Mouse (Mus musculus) forebrain, embryonic 15.5 days (tissue): Measurements from ENCODE around the gene Tbc1d22a. TPM values are rescaled to one million over a fixed set of nuclear protein-coding genes. Genes with fewer than 3 reads are reported as not detected.

Experiments
- ATAC-seq: fragments of 200-750 bp; cut with Nextera tagmentation; replicated peaks from 2 replicates; pipeline ENCODE4 v1.8.0; 2017; ENCODE audit warnings: mild to moderate bottlenecking, moderate TSS enrichment, moderate library complexity
- H3K27ac ChIP-seq: fragments of 300-500 bp; sonication (generic); replicated peaks from 2 replicates; pipeline ENCODE4 v1.5.1; 2015; ENCODE audit warnings: mild to moderate bottlenecking, inconsistent platforms
- H3K27me3 ChIP-seq: fragments of 300-500 bp; sonication (generic); 2 replicates; pipeline ENCODE4 v1.6.1; 2015; ENCODE audit warnings: inconsistent platforms
- H3K36me3 ChIP-seq: fragments of 300-500 bp; sonication (generic); 2 replicates; pipeline ENCODE4 v1.6.1; 2015; ENCODE audit warnings: mild to moderate bottlenecking, inconsistent platforms
- H3K4me1 ChIP-seq: fragments of 300-500 bp; sonication (generic); 2 replicates; pipeline ENCODE4 v1.6.1; 2015; ENCODE audit warnings: inconsistent platforms
- H3K4me2 ChIP-seq: fragments of 300-500 bp; sonication (generic); replicated peaks from 2 replicates; pipeline ENCODE4 v1.6.1; 2015; ENCODE audit warnings: mild to moderate bottlenecking, inconsistent platforms
- H3K4me3 ChIP-seq: fragments of 300-500 bp; sonication (generic); 2 replicates; pipeline ENCODE4 v1.5.1; 2015; ENCODE audit warnings: mild to moderate bottlenecking, inconsistent platforms
- H3K9ac ChIP-seq: fragments of 300-500 bp; sonication (generic); replicated peaks from 2 replicates; pipeline ENCODE4 v1.6.1; 2015; ENCODE audit warnings: mild to moderate bottlenecking, inconsistent platforms
- H3K9me3 ChIP-seq: fragments of 300-500 bp; sonication (generic); 2 replicates; pipeline ENCODE4 v1.6.1; 2016; ENCODE audit warnings: inconsistent platforms
- WGBS: fragments of 180-500 bp; shearing (Covaris S2); methylation state at CpG from one replicate; pipeline ENCODE4 v1.1.7; 2015; ENCODE audit warnings: mixed read lengths; 5-methylcytosine and 5-hydroxymethylcytosine counted together
- polyA plus RNA-seq: library from polyadenylated mRNA; unstranded; fragments of >200 nt; fragmentation: Nextera tagmentation; extraction: Ambion mirVana; gene quantifications from 2 replicates; pipeline ENCODE4 v1.2.1, GENCODE M21; 2015

Tbc1d22a gene
- polyA plus RNA-seq, 1 experiment from 2014 or later, result 13.1 TPM

DNA sequence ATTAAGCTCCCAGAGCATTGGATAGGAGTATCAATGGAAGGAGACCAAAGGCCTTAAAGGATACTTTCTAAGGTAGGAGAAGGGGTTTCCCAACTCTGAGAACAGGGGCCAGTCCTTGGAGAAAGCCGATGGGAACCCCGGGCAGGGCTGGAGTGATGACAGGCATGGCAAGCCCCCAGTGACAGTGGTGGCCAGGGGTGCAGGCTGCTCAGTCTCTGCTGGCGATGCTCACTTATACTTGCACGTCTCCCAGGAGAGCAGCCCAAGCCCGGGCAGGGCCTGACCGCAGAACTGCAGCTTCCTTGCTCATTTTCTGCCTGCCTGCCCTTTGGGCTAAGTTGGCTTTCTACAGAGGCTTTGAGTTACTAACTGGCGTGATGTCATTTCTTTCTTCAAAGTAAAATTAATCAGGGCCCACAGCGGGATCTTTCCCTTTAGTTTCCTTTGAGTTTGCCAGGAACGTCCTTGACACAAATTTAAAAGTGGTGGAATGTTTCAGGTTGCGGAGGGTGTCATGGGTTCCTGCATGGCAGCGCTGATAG, 217.4 kb downstream of the Tbc1d22a start:
- no peak overlapping the region for H3K27ac ChIP-seq
- no peaks in the 10 kb centered on the region for H3K9me3 ChIP-seq
- no peak for ATAC-seq
- H3K4me3 ChIP-seq, result no peak overlapping the region
- no peak overlapping the region for H3K9ac ChIP-seq
- 53% methylated on average over 11 of the region's 11 CpGs for WGBS
- peaks cover 6% of the 10 kb centered on the region; the same call in 1 of the 2 replicates for H3K4me1 ChIP-seq
- no peaks in the 10 kb centered on the region for H3K36me3 ChIP-seq
- H3K4me2 ChIP-seq, result no peak overlapping the region
- H3K27me3 ChIP-seq, result no peaks in the 10 kb centered on the region

DNA sequence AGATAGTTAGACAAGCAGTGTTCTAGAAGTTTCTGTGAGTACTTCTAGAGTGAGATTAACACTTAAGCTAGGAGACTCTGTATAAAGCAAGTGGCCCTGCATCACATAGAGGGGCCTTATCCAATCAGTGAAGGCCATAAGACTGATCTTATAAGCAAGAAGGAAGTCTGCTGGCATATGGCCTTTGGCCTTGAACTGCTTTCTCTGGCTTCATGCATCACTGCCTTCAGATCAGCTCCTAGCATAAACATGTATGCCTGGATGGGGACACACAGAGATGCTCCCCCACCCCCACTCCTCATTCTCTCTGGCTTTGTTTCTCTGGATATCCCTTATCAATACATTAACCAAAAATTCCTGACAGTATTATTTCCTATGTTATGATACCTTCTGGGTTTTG, 218.5 kb downstream of the Tbc1d22a start:
- no peaks in the 10 kb centered on the region for H3K36me3 ChIP-seq
- no peaks in the 10 kb centered on the region for H3K27me3 ChIP-seq
- no peak overlapping the region for H3K27ac ChIP-seq
- H3K4me3 ChIP-seq, result no peak overlapping the region
- no peak overlapping the region for H3K9ac ChIP-seq
- peaks cover 6% of the 10 kb centered on the region; the same call in 1 of the 2 replicates for H3K4me1 ChIP-seq
- no peak overlapping the region for H3K4me2 ChIP-seq
- no peak for ATAC-seq
- H3K9me3 ChIP-seq, result no peaks in the 10 kb centered on the region

DNA sequence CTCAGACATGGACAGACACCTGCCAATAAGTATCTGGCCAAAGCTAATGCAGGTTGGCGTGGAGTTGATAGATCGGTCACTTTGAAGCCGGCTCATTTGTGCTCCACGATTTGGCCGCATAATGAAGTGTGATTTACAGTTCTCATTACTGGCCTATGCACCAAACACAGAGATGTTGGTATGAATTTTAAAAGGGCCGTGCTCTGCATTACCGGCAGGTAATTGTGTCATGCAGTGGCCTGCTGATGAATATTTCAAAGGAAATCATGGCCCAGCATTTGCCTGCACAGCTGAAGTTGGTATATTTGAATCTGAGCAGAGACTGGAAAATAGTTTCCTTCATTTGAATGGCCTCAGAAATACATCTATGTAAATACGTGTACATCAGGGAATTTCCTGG, 219.1 kb downstream of the Tbc1d22a start:
- H3K36me3 ChIP-seq, result no peaks in the 10 kb centered on the region
- ATAC-seq, result no peak
- H3K27me3 ChIP-seq, result no peaks in the 10 kb centered on the region
- peaks cover 2% of the 10 kb centered on the region; the same call in 1 of the 2 replicates for H3K4me1 ChIP-seq
- H3K4me2 ChIP-seq, result no peak overlapping the region
- no peak overlapping the region for H3K4me3 ChIP-seq
- no peak overlapping the region for H3K9ac ChIP-seq
- H3K9me3 ChIP-seq, result no peaks in the 10 kb centered on the region
- 62% methylated on average over 8 of the region's 8 CpGs for WGBS
- no peak overlapping the region for H3K27ac ChIP-seq

DNA sequence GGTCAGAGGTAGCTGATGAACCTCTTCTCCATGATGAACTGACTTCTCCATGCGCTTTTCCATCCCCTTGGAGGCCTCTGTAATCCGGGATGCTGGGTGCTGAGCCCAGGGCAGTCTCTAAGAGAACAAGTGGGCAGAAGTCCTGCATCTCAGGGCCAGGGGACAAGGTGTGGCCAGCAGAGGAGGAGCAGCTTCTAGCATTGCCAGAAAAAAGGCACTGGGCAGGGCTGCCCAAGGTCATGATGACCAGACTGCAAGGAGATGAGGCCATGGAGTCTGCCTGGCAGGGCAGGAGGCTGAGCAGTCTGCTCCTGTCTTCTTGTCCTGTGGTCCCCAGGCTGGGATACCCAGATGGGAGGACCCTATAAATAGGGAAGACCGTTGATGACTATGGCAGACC, 220.0 kb downstream of the Tbc1d22a start:
- Histone ChIP-seq H3K9me3 (no peaks in the 10 kb centered on the region), H3K27ac (no peak overlapping the region), H3K4me3 (no peak overlapping the region), H3K4me1 (no peaks in the 10 kb centered on the region), H3K27me3 (no peaks in the 10 kb centered on the region), H3K9ac (no peak overlapping the region), H3K4me2 (no peak overlapping the region), H3K36me3 (no peaks in the 10 kb centered on the region)
- WGBS, result 97% methylated on average over 3 of the region's 3 CpGs
- ATAC-seq, result no peak

DNA sequence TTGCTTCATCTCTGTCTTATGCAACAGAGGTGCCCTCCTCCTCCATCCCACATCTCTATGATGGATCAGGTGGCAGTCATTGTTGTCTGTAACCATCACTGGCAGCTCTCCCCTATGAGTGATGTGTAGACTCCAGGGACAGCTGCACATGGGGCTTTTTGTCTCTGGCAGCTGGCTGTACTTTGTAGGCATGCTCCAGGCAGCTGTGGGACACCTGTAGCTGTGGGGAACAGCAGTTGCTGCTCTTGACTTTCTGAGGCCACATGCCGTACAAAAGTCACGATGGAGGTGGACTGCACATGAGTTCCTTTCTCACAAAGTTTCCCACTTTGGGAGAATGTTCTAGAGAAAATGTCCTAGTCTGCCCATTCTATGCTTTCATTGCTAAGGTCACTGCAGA, 223.1 kb downstream of the Tbc1d22a start:
- Histone ChIP-seq H3K27ac (no peak overlapping the region), H3K9ac (no peak overlapping the region), H3K4me3 (no peak overlapping the region), H3K9me3 (no peaks in the 10 kb centered on the region), H3K4me2 (no peak overlapping the region), H3K4me1 (no peaks in the 10 kb centered on the region), H3K27me3 (no peaks in the 10 kb centered on the region), H3K36me3 (no peaks in the 10 kb centered on the region)
- 99% methylated on average over 2 of the region's 2 CpGs for WGBS
- ATAC-seq, result no peak

DNA sequence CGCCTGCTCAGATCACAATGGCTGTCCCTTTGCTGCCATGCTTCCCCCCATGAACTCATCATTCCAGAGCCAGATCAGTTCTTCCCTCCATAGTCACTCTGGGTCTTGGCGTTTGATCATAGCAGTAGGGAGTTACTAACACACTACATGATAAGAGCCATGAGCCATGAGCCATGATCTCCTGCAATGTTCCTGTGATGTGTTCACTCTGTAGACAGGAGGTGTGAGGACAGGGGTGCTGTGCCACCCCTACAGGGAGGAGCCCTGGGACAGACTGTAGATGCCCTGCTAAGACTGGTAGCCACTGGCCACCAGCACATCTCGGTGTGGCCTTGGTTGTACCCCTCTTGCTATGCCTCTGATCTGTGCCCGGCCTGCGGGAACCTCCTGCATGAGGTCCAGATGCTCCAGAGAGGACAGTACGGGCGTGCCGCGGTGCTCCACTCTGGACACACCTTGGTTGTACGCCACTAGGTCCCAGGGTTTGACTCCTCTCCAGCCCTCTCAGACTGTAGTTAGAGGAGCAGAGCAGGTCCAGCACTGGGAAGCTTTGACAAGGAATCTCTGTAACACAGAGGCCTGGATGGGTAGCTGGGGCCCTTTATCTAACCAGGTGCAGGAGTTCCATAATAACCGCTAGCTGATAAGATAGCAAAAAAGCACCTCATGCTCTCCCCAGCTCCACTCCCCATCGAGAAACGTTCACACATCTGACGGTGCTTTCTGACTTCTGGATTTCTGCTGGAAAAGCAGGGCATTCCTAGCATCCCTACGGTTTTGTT, 224.9 kb downstream of the Tbc1d22a start:
- H3K27me3 ChIP-seq, result no peaks in the 10 kb centered on the region
- H3K4me3 ChIP-seq, result no peak overlapping the region
- no peak overlapping the region for H3K9ac ChIP-seq
- H3K27ac ChIP-seq, result no peak overlapping the region
- no peak overlapping the region for H3K4me2 ChIP-seq
- WGBS, result 93% methylated on average over 15 of the region's 15 CpGs
- H3K9me3 ChIP-seq, result no peaks in the 10 kb centered on the region
- ATAC-seq, result no peak
- H3K4me1 ChIP-seq, result no peaks in the 10 kb centered on the region
- H3K36me3 ChIP-seq, result no peaks in the 10 kb centered on the region

DNA sequence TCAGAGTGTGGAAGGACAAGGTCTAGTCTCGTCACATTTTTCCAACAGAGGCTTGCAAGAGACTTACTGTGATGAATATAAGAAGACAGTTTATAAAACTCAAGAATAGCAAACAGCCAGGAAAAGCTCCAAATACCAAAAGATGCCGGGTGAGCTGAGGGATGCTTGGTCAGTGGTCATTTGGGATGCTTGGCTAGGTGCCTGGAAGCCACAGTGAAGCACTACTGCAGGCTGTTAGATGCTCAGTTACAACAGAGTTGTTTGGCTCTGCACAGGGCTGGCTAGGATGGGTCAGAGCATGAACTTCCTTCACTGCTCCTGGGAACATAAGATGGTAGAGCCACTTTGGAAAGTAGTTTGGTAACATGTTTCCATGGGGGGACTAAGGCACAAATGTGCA, 230.0 kb downstream of the Tbc1d22a start:
- H3K36me3 ChIP-seq, result no peaks in the 10 kb centered on the region
- no peaks in the 10 kb centered on the region for H3K27me3 ChIP-seq
- WGBS, result 80% methylated on average over 2 of the region's 2 CpGs
- no peak overlapping the region for H3K4me2 ChIP-seq
- H3K9me3 ChIP-seq, result no peaks in the 10 kb centered on the region
- H3K4me1 ChIP-seq, result no peaks in the 10 kb centered on the region
- no peak overlapping the region for H3K27ac ChIP-seq
- no peak overlapping the region for H3K4me3 ChIP-seq
- H3K9ac ChIP-seq, result no peak overlapping the region
- no peak for ATAC-seq

DNA sequence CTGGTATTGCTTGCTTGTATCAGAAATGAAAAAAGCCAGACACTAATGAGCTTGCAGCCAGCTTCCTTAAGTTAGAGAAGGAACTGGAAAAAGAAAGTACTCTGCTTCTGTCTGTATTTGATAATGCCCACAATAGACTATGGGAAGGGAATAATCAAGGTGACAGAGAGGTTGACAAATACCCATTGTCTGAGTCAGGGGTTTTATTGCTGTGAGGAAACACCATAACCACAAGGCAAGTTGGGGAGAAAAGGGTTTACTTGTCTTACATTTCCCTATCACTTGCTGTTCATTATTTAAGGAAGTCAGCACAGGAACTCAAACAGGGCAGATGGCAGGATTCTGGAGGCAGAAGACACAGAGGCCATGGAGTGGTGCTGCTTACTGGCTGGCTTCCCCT, 231.8 kb downstream of the Tbc1d22a start:
- Histone ChIP-seq H3K4me2 (no peak overlapping the region), H3K9me3 (no peaks in the 10 kb centered on the region), H3K36me3 (no peaks in the 10 kb centered on the region), H3K27ac (no peak overlapping the region), H3K27me3 (no peaks in the 10 kb centered on the region), H3K4me3 (no peak overlapping the region), H3K4me1 (no peaks in the 10 kb centered on the region), H3K9ac (no peak overlapping the region)
- no peak for ATAC-seq

DNA sequence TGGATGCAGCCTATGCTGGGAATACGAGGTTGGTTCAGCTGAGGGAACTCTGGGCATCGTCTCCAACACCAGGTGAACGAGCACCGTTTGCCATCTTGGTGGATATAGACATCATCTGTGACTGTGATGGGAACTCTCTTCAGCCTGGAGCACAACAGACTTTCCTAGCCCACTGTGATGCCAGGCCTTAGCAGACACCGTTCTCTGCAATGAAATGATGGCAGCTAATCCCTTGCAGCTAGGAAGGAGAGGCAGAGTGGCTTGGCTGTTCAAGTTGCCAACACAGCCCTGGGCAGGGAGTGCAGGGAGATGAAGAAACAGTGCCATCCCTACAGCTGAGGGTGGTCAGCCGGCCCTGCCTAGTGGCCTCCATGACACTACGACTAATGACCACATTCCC, 233.0 kb downstream of the Tbc1d22a start:
- Histone ChIP-seq H3K4me3 (no peak overlapping the region), H3K9ac (no peak overlapping the region), H3K36me3 (no peaks in the 10 kb centered on the region), H3K4me2 (no peak overlapping the region), H3K4me1 (no peaks in the 10 kb centered on the region), H3K27me3 (no peaks in the 10 kb centered on the region), H3K9me3 (no peaks in the 10 kb centered on the region), H3K27ac (no peak overlapping the region)
- 92% methylated on average over 7 of the region's 7 CpGs for WGBS
- ATAC-seq, result no peak

DNA sequence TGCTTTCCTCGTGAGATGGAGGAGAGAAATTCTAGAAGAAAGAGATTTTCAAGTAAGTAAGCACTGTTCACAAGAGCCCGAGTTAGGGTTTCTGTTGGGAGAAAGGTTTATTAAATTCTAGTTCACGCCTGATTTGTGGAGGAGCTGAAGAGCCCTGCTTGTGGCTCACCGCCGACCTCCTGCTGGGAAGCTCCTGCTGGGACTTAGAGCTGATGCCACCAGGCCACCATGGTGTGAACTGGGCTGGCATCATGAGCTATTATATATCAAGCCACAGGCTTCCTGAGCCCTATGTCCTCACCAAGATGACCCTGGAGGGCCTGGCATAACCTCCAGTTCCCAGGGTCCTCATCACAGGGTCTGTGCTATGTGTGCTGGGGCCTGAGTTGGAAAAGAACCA, 235.0 kb downstream of the Tbc1d22a start:
- Histone ChIP-seq H3K4me3 (no peak overlapping the region), H3K4me1 (no peaks in the 10 kb centered on the region), H3K36me3 (no peaks in the 10 kb centered on the region), H3K27ac (no peak overlapping the region), H3K9ac (no peak overlapping the region), H3K27me3 (no peaks in the 10 kb centered on the region), H3K9me3 (no peaks in the 10 kb centered on the region), H3K4me2 (no peak overlapping the region)
- no peak for ATAC-seq
- WGBS, result 89% methylated on average over 5 of the region's 5 CpGs

DNA sequence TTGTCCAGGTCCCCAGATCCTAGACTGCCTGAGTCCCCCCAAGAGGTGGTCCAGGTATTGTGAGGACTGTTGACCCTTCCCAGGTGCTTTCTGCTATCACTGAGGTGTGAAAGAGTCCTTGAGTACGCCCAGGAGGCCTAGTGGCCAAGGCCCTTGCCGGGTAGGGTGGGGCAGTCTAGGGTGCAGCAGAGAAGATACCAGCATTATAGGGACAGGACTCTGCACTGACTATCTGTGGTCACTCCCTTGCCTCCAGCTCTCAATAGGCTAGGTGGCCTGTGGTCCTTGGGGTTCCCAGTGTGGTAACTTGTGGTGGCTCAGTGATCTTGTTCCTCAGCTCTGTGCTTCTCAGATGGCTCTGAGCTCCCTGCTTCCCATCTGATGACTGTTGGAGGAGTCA, 235.5 kb downstream of the Tbc1d22a start:
- Histone ChIP-seq H3K27ac (no peak overlapping the region), H3K9ac (no peak overlapping the region), H3K4me1 (no peaks in the 10 kb centered on the region), H3K4me3 (no peak overlapping the region), H3K27me3 (no peaks in the 10 kb centered on the region), H3K9me3 (no peaks in the 10 kb centered on the region), H3K36me3 (no peaks in the 10 kb centered on the region), H3K4me2 (no peak overlapping the region)
- ATAC-seq, result no peak
- WGBS, result 96% methylated on average over 2 of the region's 2 CpGs

DNA sequence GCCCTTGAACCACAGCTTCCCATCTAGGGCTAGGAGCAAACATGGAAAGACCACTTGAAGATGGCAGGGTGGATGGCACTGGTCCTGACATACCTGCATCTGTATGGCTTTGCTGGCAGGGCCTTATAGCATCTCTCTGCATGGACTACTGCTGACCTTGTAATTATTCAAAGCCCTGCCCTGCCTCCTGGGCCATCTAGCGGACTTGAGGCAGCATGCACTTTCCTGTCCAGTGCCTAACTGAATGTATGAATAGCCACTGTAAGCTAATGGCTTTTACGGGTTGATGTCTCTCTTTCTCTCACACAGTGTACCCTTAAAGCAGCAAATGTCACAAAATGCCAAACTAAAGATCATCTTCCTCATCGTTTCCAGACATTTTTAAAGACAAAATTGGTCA, 245.2 kb downstream of the Tbc1d22a start:
- H3K4me3 ChIP-seq, result no peak overlapping the region
- no peak overlapping the region for H3K9ac ChIP-seq
- 64% methylated on average over 3 of the region's 3 CpGs for WGBS
- no peaks in the 10 kb centered on the region for H3K9me3 ChIP-seq
- peaks cover 15% of the 10 kb centered on the region for H3K4me1 ChIP-seq
- H3K4me2 ChIP-seq, result no peak overlapping the region
- no peaks in the 10 kb centered on the region for H3K36me3 ChIP-seq
- no peak overlapping the region for H3K27ac ChIP-seq
- ATAC-seq, result no peak
- no peaks in the 10 kb centered on the region for H3K27me3 ChIP-seq

DNA sequence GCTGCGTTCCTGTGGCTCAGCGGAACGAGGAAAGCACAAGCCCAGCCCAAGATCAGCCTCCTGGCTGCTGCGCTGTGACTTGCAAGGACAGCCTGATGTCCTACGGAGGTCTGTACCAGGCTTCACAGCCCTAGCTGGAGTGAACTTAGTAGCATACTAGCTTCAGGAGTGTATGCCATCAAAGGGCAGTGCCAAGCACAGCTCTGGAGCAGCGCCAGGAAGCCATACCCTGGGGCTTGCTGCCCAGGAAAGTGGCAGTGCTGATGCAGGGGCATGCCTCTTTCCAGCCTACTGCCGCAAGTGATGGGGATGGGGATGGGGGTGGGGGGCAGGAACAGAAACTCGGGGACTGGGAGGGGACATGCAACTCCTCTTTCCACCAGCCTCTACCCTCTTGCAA, 248.4 kb downstream of the Tbc1d22a start:
- Histone ChIP-seq H3K27ac (no peak overlapping the region), H3K36me3 (no peaks in the 10 kb centered on the region), H3K9me3 (no peaks in the 10 kb centered on the region), H3K9ac (no peak overlapping the region), H3K4me2 (no peak overlapping the region), H3K4me3 (no peak overlapping the region), H3K27me3 (no peaks in the 10 kb centered on the region), H3K4me1 (peaks cover 15% of the 10 kb centered on the region)
- 62% methylated on average over 8 of the region's 8 CpGs for WGBS
- ATAC-seq, result no peak; the same call in 1 of the 2 replicates
